Mouse (Mus musculus) megakaryocyte, embryonic 14.5 days (primary cell): ENCODE data around the gene Acad11.

Experiments used
- FLI1 ChIP-seq: IDR thresholded peaks from 2 replicates; pipeline ENCODE4 v1.6.1; 2012; ENCODE audit warnings: low read length, inconsistent platforms, mixed read lengths
- GATA1 ChIP-seq: IDR thresholded peaks from 3 replicates; pipeline ENCODE4 v1.6.1; 2012; ENCODE audit warnings: mixed read lengths, low read length, inconsistent platforms, borderline replicate concordance

GRCm38 (mm10) chr9:104108571-104109143 lies 45.5 kb downstream of the Acad11 start:
- TF ChIP-seq GATA1, result no peak
- TF ChIP-seq FLI1, result no peak
